Mouse (Mus musculus) small intestine, adult 2 months (tissue): ENCODE measurements around the gene Kif18a. TPM values are rescaled to one million over a fixed set of nuclear protein-coding genes. Genes with fewer than 3 reads are reported as not detected.
A peak's percentile ranks its signal among the peaks of the same experiment; 100 is the strongest.

ENCODE experiments used
- H3K27ac ChIP-seq: fragments of 200-500 bp; 2 replicates; pipeline ENCODE4 v1.5.1; 2012; ENCODE audit warnings: low read depth, low read length, control low read depth, inconsistent platforms; ENCODE audit not compliant: insufficient read depth
- H3K27me3 ChIP-seq: fragments of 200-500 bp; 2 replicates; pipeline ENCODE4 v1.6.1; 2012; ENCODE audit warnings: mild to moderate bottlenecking, moderate library complexity, low read length, inconsistent platforms; ENCODE audit not compliant: control insufficient read depth, insufficient read depth
- H3K36me3 ChIP-seq: fragments of 200-500 bp; 2 replicates; pipeline ENCODE4 v1.6.1; 2012; ENCODE audit warnings: mild to moderate bottlenecking, low read length, control low read depth, inconsistent platforms; ENCODE audit not compliant: control insufficient read depth, insufficient read depth
- H3K4me1 ChIP-seq: fragments of 200-500 bp; 2 replicates; pipeline ENCODE4 v1.6.1; 2012; ENCODE audit warnings: low read length, inconsistent platforms, mixed read lengths; ENCODE audit not compliant: control insufficient read depth, insufficient read depth, insufficient read length
- H3K4me3 ChIP-seq: fragments of 200-500 bp; 2 replicates; pipeline ENCODE4 v1.5.1; 2012; ENCODE audit warnings: low read depth, mild to moderate bottlenecking, control low read depth, inconsistent platforms, low read length, moderate library complexity
- CTCF ChIP-seq: fragments of 200-500 bp; IDR thresholded peaks from 2 replicates; pipeline ENCODE4 v1.5.1; 2012; ENCODE audit warnings: low read depth, mild to moderate bottlenecking, control low read depth, inconsistent platforms, low read length, moderate library complexity, mixed read lengths; ENCODE audit not compliant: insufficient replicate concordance, insufficient read length; ENCODE audit errors: extremely low read depth
- POLR2A ChIP-seq: fragments of 200-500 bp; IDR thresholded peaks from 2 replicates; pipeline ENCODE4 v1.6.1; 2012; ENCODE audit warnings: low read depth, mild to moderate bottlenecking, control low read depth, inconsistent platforms, low read length, moderate library complexity
- WGBS: fragments of 180-500 bp; shearing (Covaris S2); methylation state at CpG from one replicate; pipeline ENCODE4 v1.1.7; 2018; 5-methylcytosine and 5-hydroxymethylcytosine counted together
- polyA plus RNA-seq: library from polyadenylated mRNA; depleted of rRNA; stranded (reverse); fragments of >200 nt; gene quantifications from 2 replicates; pipeline ENCODE4 v1.2.3, GENCODE M21; 2012; rRNA removed

Gene Kif18a
- 0.09 TPM in 2 replicates for polyA plus RNA-seq

DNA sequence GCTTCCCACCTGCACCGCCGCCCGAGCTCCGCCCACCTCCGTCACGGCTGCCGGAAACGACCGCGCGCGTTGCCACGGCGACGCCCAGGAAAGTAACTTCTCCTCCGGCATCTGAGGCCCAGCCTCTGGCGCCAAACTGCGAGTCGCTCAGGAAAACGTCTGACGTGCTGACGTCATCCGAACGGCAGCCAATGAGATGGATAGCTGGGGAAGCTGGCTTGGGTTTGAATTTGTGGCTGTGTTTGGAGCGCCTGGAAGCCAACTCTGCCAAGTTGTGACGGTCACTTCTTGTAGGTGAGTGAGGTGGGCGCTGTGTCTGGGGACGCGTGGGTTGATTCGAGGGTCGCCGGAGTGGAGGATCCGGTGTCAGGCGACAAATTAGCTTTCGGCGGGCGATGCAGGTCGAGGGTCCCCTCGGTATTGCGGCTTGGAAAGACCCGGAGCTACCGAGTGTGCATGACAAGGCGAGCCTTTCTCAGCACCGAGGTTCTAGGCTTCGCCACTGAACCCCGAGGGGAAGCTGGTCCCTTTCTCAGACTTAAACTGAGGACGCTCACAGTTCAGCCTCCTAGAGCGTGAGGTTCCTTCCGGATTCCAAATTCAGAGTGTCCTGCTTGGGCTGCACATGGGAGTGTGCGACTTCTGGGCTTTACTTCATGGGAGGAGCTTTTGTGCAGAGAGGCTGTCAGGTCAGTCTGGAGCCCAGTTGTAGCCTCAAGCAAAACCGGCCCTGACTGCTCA is at the start of gene Kif18a, which contains the start of gene Mettl15:
Gene Kif18a, plus strand, starts transcription at position 139 of the 741 bp plus-strand sequence.
Gene Mettl15, minus strand, starts transcription at position 149 of the 741 bp plus-strand sequence.
- Histone ChIP-seq H3K36me3 (no peaks in the 10 kb centered on the region), H3K27ac (peak within 1 kb of the TSS; percentile 9; the same call in 1 of the 2 replicates), H3K4me3 (peak within 1 kb of the TSS; percentile 85), H3K27me3 (no peaks in the 10 kb centered on the region), H3K4me1 (peaks cover 2% of the 10 kb centered on the region; the same call in 1 of the 2 replicates)
- peak; percentile 37 for TF ChIP-seq POLR2A
- no peak for TF ChIP-seq CTCF
- under 1% methylated on average over 51 of the region's 51 CpGs for WGBS

DNA sequence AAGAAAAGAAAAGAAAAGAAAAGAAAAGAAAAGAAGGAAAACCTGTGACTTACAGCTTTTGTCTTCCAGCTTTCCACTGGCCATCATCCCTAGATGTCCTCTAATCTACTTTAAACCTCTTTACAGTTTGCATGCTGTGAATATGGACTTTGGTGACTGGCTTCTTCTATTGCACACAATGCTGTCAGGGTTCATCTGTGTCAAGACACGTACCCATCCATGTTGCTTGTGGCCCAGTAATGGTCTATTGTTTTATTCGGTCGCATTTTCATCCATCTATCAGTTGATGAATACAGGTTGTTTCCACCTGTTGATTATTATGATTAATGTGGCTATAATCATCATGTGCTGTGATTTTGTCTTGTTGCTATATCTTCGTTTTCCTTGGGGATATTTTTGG is 46.7 kb upstream of the Kif18a start:
- Histone ChIP-seq H3K27ac (no peak overlapping the region), H3K4me3 (no peak overlapping the region), H3K27me3 (no peaks in the 10 kb centered on the region), H3K4me1 (no peaks in the 10 kb centered on the region), H3K36me3 (no peaks in the 10 kb centered on the region)
- WGBS = 87% methylated on average over 4 of the region's 4 CpGs
- TF ChIP-seq POLR2A = no peak
- TF ChIP-seq CTCF = no peak

DNA sequence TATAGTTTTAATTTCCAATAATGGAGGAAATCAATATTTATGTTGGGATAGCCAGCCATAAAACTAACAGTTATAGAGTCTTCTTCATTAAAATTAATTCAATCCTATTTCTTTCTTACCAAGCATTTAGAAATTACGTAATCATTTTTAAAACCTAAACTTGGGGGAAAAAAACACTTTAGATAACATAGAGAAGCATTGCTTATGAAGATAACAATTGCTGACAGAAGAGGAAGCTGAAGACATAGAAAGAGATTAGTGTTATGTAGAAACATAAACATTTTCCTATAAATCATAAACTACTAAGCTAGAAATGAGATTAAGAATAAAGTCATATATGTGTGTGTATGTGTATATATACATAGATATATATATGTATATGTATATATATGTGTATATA is 44.8 kb upstream of the Kif18a start:
- TF ChIP-seq CTCF = no peak
- TF ChIP-seq POLR2A = no peak
- no peaks in the 10 kb centered on the region for H3K4me1 ChIP-seq
- no peak overlapping the region for H3K27ac ChIP-seq
- no peaks in the 10 kb centered on the region for H3K27me3 ChIP-seq
- H3K4me3 ChIP-seq = no peak overlapping the region
- 91% methylated on average over 1 of the region's 1 CpGs for whole genome bisulfite sequencing
- no peaks in the 10 kb centered on the region for H3K36me3 ChIP-seq

DNA sequence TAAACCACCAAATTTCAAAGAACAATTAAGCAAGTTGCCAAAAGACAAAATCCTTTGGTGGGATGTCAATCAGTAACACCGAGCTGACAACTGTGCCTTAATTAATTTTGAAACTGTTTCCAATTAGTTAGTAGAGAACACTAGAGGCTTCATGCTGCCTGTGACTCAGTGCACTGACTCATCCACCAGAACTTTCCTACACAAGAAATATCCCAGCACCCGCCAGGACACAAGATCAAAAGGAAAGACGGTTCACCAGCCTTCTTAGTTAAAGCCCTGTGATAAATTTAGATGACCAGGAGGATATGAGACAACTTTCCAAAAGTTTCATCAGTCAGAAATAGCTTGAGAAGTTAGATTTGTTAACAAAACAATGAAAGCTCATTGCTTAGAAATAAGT is 38.6 kb upstream of the Kif18a start:
- WGBS = 79% methylated on average over 3 of the region's 3 CpGs
- TF ChIP-seq POLR2A (no peak), CTCF (no peak)
- Histone ChIP-seq H3K27ac (no peak overlapping the region), H3K4me1 (no peaks in the 10 kb centered on the region), H3K4me3 (no peak overlapping the region), H3K27me3 (no peaks in the 10 kb centered on the region), H3K36me3 (no peaks in the 10 kb centered on the region)

DNA sequence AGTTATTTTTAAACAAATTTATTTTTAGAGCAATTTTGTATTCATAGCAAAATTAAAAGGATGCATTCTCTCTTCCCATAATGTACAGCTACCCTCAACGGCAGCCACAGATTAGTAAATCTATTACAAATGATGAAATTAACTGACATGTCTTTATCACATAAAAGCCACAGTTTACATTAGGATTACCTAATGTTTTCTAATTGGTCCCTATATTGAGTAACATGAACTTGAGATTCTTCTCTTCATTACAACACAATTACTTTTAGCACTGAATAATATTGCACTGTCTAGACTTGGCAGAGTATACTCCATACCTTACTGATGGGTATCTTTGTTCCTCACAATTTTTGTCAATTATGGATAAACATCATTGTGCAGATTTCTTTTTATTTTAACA is 17.8 kb upstream of the Kif18a start:
- H3K36me3 ChIP-seq = no peaks in the 10 kb centered on the region
- TF ChIP-seq POLR2A (no peak), CTCF (no peak)
- H3K4me3 ChIP-seq = no peak overlapping the region
- H3K27ac ChIP-seq = no peak overlapping the region
- H3K4me1 ChIP-seq = no peaks in the 10 kb centered on the region
- 62% methylated on average over 1 of the region's 1 CpGs for WGBS
- no peaks in the 10 kb centered on the region for H3K27me3 ChIP-seq

DNA sequence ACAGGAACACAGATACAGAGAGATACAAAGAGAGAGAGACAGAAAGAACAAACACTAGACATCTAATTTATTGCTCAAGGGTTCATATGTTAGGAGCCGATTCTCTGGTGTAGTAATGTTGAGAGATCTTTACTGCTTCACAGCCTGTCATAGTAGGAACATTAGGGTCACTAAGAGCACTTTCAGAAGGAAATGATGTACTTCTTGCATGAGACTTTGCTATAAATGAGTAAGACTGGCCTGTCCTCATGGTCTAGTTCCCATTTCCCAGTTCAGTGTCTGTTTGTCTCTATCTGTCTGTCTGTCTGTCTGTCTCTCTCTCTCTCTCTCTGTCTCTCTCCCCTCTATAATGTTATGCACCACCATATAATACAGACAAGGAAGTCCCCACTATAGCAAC is 7.4 kb upstream of the Kif18a start:
- 74% methylated on average over 1 of the region's 1 CpGs for WGBS

DNA sequence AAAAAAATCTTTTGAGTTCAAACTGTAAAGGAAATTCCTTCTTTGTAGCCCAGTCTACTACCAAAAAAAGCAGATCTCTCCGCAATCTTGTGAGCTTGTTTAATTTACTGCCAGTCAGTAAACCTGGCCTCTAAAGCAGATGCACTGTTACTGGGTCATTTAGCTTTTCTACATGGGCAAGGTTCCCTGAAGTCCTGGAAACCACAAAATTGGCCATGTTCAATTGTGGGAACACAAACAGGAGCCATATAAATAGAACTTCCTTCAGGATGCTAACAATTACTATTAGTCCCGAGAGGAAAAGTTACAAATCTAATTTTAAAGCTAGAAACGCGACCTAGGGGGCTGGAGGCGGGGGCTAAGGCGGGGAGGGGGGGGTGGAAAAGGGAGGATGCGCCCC is 2.9 kb upstream of the Kif18a start:
- Histone ChIP-seq H3K27ac (no peak overlapping the region), H3K36me3 (no peaks in the 10 kb centered on the region), H3K4me3 (peak overlapping the region; percentile 92), H3K27me3 (no peaks in the 10 kb centered on the region), H3K4me1 (peaks cover 2% of the 10 kb centered on the region; the same call in 1 of the 2 replicates)
- TF ChIP-seq POLR2A (no peak), CTCF (no peak)
- 2% methylated on average over 7 of the region's 7 CpGs for WGBS

More for the DNA sequence above, 7.4 kb upstream of the Kif18a start:
- Histone ChIP-seq H3K4me1 (peaks cover 2% of the 10 kb centered on the region; the same call in 1 of the 2 replicates), H3K27ac (no peak overlapping the region), H3K4me3 (no peak overlapping the region), H3K27me3 (no peaks in the 10 kb centered on the region), H3K36me3 (no peaks in the 10 kb centered on the region)
- no peak for TF ChIP-seq CTCF
- no peak for TF ChIP-seq POLR2A

DNA sequence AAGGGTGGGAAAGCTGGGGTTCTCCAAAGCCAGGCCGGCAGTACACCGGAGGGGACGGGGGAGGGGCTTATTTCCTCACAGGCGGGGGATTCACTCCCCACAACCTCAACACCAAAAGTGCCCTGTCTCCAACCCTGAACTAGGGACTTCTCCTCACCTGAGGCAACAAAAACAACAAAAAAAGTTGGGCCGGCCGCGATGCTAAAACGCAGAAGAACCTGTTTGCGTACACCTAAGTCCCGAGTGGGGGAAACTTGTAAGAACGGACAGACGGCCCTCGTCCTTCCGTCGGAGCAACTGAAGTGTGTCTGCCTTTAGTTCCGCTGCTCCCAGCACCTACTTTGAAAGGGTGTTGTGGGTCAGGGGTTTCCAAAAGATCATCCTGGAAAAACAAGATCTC is 2.5 kb upstream of the Kif18a start:
- Histone ChIP-seq H3K4me1 (peaks cover 2% of the 10 kb centered on the region; the same call in 1 of the 2 replicates), H3K4me3 (peak overlapping the region; percentile 92), H3K36me3 (no peaks in the 10 kb centered on the region), H3K27me3 (no peaks in the 10 kb centered on the region), H3K27ac (no peak overlapping the region)
- TF ChIP-seq CTCF (no peak), POLR2A (peak; percentile 52)
- WGBS = 2% methylated on average over 16 of the region's 16 CpGs
